Mouse (Mus musculus) heart, adult 2 months (tissue): Measurements from ENCODE around the gene Iqschfp. TPM values are rescaled to one million over a fixed set of nuclear protein-coding genes. Genes with fewer than 3 reads are reported as not detected.

Experiments used
- DNase-seq, 2 experiments: peaks; one replicate each; pipeline ENCODE4 v3.0.0; 2021
- H3K27ac ChIP-seq: fragments of 200-600 bp; 2 replicates; pipeline ENCODE4 v1.8.1; 2022
- H3K27me3 ChIP-seq: fragments of 200-500 bp; 2 replicates; pipeline ENCODE4 v1.6.1; 2012; ENCODE audit warnings: mild to moderate bottlenecking, low read length, inconsistent platforms, mixed read lengths; ENCODE audit not compliant: control insufficient read depth, insufficient read depth
- H3K36me3 ChIP-seq: fragments of 200-500 bp; 2 replicates; pipeline ENCODE4 v1.6.1; 2012; ENCODE audit warnings: low read length, inconsistent platforms; ENCODE audit not compliant: control insufficient read depth, insufficient read depth
- H3K4me1 ChIP-seq: fragments of 200-500 bp; 2 replicates; pipeline ENCODE4 v1.6.1; 2011; ENCODE audit warnings: low read length; ENCODE audit not compliant: control insufficient read depth, insufficient read depth
- H3K4me3 ChIP-seq: fragments of 200-600 bp; 2 replicates; pipeline ENCODE4 v1.8.1; 2022
- H3K79me2 ChIP-seq: fragments of 200-500 bp; replicated peaks from 2 replicates; pipeline ENCODE4 v1.6.1; 2012; ENCODE audit warnings: mild to moderate bottlenecking, inconsistent platforms, low read length, moderate library complexity, mixed read lengths; ENCODE audit not compliant: control insufficient read depth, insufficient read depth
- H3K9ac ChIP-seq: fragments of 200-500 bp; 2 replicates; pipeline ENCODE4 v1.6.1; 2012; ENCODE audit warnings: low read depth, mild to moderate bottlenecking, control low read depth, inconsistent platforms, low read length, mixed read lengths
- CTCF ChIP-seq: fragments of 200-600 bp; IDR thresholded peaks from 2 replicates; pipeline ENCODE4 v1.8.1; 2022; ENCODE audit warnings: antibody characterized with exemption, mild to moderate bottlenecking, moderate library complexity
- EP300 ChIP-seq: fragments of 200-500 bp; IDR thresholded peaks from 2 replicates; pipeline ENCODE4 v1.6.1; 2011; ENCODE audit warnings: low read depth, low read length, control low read depth; ENCODE audit not compliant: insufficient read depth
- POLR2A ChIP-seq: fragments of 200-500 bp; IDR thresholded peaks from 2 replicates; pipeline ENCODE4 v1.6.1; 2011; ENCODE audit warnings: mild to moderate bottlenecking, low read depth, low read length, control low read depth; ENCODE audit not compliant: insufficient read depth
- WGBS: fragments of 180-500 bp; shearing (Covaris S2); methylation state at CpG from one replicate; pipeline ENCODE4 v1.1.7; 2018; 5-methylcytosine and 5-hydroxymethylcytosine counted together
- intact Hi-C: fragments of 180-260 bp; cut with DNase I; formaldehyde crosslinking; loops from one replicate; pipeline ENCODE4 v1.15.1; 2025
- polyA plus RNA-seq: library from polyadenylated mRNA; depleted of rRNA; stranded (reverse); fragments of >200 nt; gene quantifications from 2 replicates; pipeline ENCODE4 v1.2.3, GENCODE M21; 2012
- total RNA-seq, 2 experiments: library from RNA; stranded (reverse); gene quantifications; 2 replicates each; pipeline ENCODE4 v1.2.3; 2021

Iqschfp gene
- total and polyA plus RNA-seq, 3 experiments = not detected

GRCm38 (mm10) chr3:67931914-67932313 lies 39.9 kb downstream of the Iqschfp start:
- WGBS = 65% methylated on average over 3 of the region's 3 CpGs
- intact Hi-C loops = no loop called here

GRCm38 (mm10) chr3:67935829-67936228 lies 43.8 kb downstream of the Iqschfp start:
- Histone ChIP-seq H3K36me3 (no peaks in the 10 kb centered on the region), H3K27ac (no peak overlapping the region), H3K4me1 (no peaks in the 10 kb centered on the region), H3K27me3 (0 out of 2 replicates have a peak, but pooled peaks cover 3% of the 10 kb centered on the region), H3K4me3 (no peak overlapping the region), H3K9ac (no peak overlapping the region), H3K79me2 (no peaks in the 10 kb centered on the region)
- TF ChIP-seq EP300 (no peak), POLR2A (no peak), CTCF (no peak)
- intact Hi-C loops = no loop called here
- no peak for DNase-seq
- 61% methylated on average over 3 of the region's 3 CpGs for WGBS

More at GRCm38 (mm10) chr3:67931914-67932313, 39.9 kb downstream of the Iqschfp start:
- TF ChIP-seq POLR2A = no peak
- TF ChIP-seq EP300 = no peak
- TF ChIP-seq CTCF = no peak
- H3K9ac ChIP-seq = no peak overlapping the region
- no peak overlapping the region for H3K27ac ChIP-seq
- H3K27me3 ChIP-seq = no peaks in the 10 kb centered on the region
- no peaks in the 10 kb centered on the region for H3K79me2 ChIP-seq
- H3K4me1 ChIP-seq = no peaks in the 10 kb centered on the region
- no peaks in the 10 kb centered on the region for H3K36me3 ChIP-seq
- no peak for DNase-seq
- no peak overlapping the region for H3K4me3 ChIP-seq

- no peak overlapping the region for H3K9ac ChIP-seq
- H3K79me2 ChIP-seq = no peaks in the 10 kb centered on the region
- H3K36me3 ChIP-seq = no peaks in the 10 kb centered on the region
- no peak for TF ChIP-seq EP300
- no peak for TF ChIP-seq CTCF
- TF ChIP-seq POLR2A = no peak
- no peak overlapping the region for H3K4me3 ChIP-seq
- 68% methylated on average over 2 of the region's 2 CpGs for WGBS
- H3K4me1 ChIP-seq = no peaks in the 10 kb centered on the region
- H3K27ac ChIP-seq = no peak overlapping the region
- H3K27me3 ChIP-seq = no peaks in the 10 kb centered on the region
- intact Hi-C loops = no loop called here
- no peak for DNase-seq
These were observed 55.0 kb downstream of the Iqschfp start for GRCm38 (mm10) chr3:67947000-67947399.

GRCm38 (mm10) chr3:67952517-67952940 lies 60.5 kb downstream of the Iqschfp start:
- DNase-seq = no peak
- Histone ChIP-seq H3K27me3 (no peaks in the 10 kb centered on the region), H3K79me2 (no peaks in the 10 kb centered on the region), H3K36me3 (no peaks in the 10 kb centered on the region), H3K4me3 (no peak overlapping the region), H3K27ac (no peak overlapping the region), H3K9ac (no peak overlapping the region), H3K4me1 (no peaks in the 10 kb centered on the region)
- 21% methylated on average over 5 of the region's 5 CpGs for WGBS
- TF ChIP-seq EP300 (no peak), CTCF (no peak), POLR2A (no peak)
- intact Hi-C loops = no loop called here

- no peak for DNase-seq
- intact Hi-C loops = no loop called here
- no peaks in the 10 kb centered on the region for H3K36me3 ChIP-seq
These were observed 62.5 kb downstream of the Iqschfp start for GRCm38 (mm10) chr3:67954459-67955065.

GRCm38 (mm10) chr3:67959672-67960071 lies 67.6 kb downstream of the Iqschfp start:
- no peaks in the 10 kb centered on the region for H3K4me1 ChIP-seq

More at GRCm38 (mm10) chr3:67954459-67955065, 62.5 kb downstream of the Iqschfp start:
- H3K27ac ChIP-seq = no peak overlapping the region
- H3K4me3 ChIP-seq = no peak overlapping the region
- no peaks in the 10 kb centered on the region for H3K79me2 ChIP-seq
- no peaks in the 10 kb centered on the region for H3K4me1 ChIP-seq
- H3K9ac ChIP-seq = no peak overlapping the region
- no peak for TF ChIP-seq CTCF
- TF ChIP-seq POLR2A = no peak
- TF ChIP-seq EP300 = no peak
- 32% methylated on average over 5 of the region's 5 CpGs for WGBS
- H3K27me3 ChIP-seq = no peaks in the 10 kb centered on the region

More at GRCm38 (mm10) chr3:67959672-67960071, 67.6 kb downstream of the Iqschfp start:
- WGBS = 70% methylated on average over 7 of the region's 7 CpGs
- H3K9ac ChIP-seq = no peak overlapping the region
- no peaks in the 10 kb centered on the region for H3K27me3 ChIP-seq
- intact Hi-C loops = no loop called here
- DNase-seq = no peak
- TF ChIP-seq CTCF = no peak
- no peak for TF ChIP-seq POLR2A
- TF ChIP-seq EP300 = no peak
- no peak overlapping the region for H3K4me3 ChIP-seq
- no peak overlapping the region for H3K27ac ChIP-seq
- H3K79me2 ChIP-seq = no peaks in the 10 kb centered on the region
- H3K36me3 ChIP-seq = no peaks in the 10 kb centered on the region
